19 mouse cellular contexts compared by ENCODE assay signal in the genomic region with DNA sequence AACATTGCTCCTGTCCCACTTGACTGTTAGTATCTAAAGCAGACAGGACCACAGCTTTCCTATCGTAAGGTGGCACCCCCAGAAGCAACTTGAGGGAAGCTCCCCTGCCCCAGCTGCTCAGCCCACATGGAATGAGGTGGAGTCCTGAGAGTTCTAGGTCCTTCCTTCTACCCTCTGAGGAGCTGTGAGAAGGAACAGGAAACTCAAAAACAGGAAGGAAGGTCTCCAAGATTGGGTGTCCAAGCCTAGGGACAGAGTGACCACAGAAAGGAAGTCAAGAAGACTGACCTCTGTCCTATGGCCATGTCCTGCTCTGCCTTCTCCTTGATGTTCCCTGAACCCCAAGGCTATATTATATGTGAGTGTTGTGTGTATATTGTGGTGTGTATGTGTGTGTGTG. TPM values are rescaled to one million over a fixed set of nuclear protein-coding genes. Genes with fewer than 3 reads are reported as not detected.
A peak's percentile ranks its signal among the peaks of the same experiment; 100 is the strongest.
DNase-seq lines count a peak whose midpoint lies in the region; ATAC-seq and TF ChIP-seq lines count a peak whose summit lies in the region.
"Had no signal": no experiment of that assay in that cellular context is flagged by ENCODE, and none has a peak within 500 bp of the region (broad histone marks: within the 10 kb centered on the region; RNA-seq: fewer than 3 reads in every experiment).

No protein-coding gene starts in this region.

- WGBS in liver, postnatal 0 days (ENCODE audit: insufficient replicate concordance): 77% methylated on average over 1 of the region's 1 CpGs
- WGBS in liver, embryonic 12.5 days (ENCODE audit: insufficient replicate concordance): 50% methylated on average over 1 of the region's 1 CpGs

- no peak for DNase-seq in liver, postnatal 0 days
- DNase-seq in kidney, postnatal 25 days: no peak
- no peak for DNase-seq in ovary, postnatal 14 days (ENCODE audit: low spot score)
- DNase-seq: adrenal gland, adult 2 months; adrenal gland, postnatal 25 days; cerebellum, adult 2 months; cerebellum, postnatal 14 days; gastrocnemius, postnatal 10 days; heart, postnatal 36 days had no signal

- no peak for TF ChIP-seq CTCF in liver, postnatal 0 days (IDR thresholded peaks at IDR 0.05; ENCODE audit: low read depth)

- no peaks in the 10 kb centered on the region for H3K36me3 ChIP-seq in liver, postnatal 0 days (replicated peaks; ENCODE audit: insufficient read depth, low read length)
- no peaks in the 10 kb centered on the region for H3K36me3 ChIP-seq in liver, embryonic 12.5 days
- H3K36me3 ChIP-seq: embryonic facial prominence, embryonic 13.5 days; forebrain, embryonic 12.5 days; heart, embryonic 12.5 days; hindbrain, embryonic 13.5 days had no signal

- no peak overlapping the region for H3K4me3 ChIP-seq in liver, postnatal 0 days (ENCODE audit: low read depth, low read length)
- no peak overlapping the region for H3K4me3 ChIP-seq in liver, embryonic 12.5 days
- H3K4me3 ChIP-seq: embryonic facial prominence, embryonic 13.5 days; forebrain, embryonic 12.5 days; heart, embryonic 12.5 days; hindbrain, embryonic 13.5 days had no signal

- no peak for TF ChIP-seq EP300 in liver, postnatal 0 days (IDR thresholded peaks at IDR 0.05; ENCODE audit: low read depth)

- no peaks in the 10 kb centered on the region for H3K27me3 ChIP-seq in liver, postnatal 0 days (ENCODE audit: insufficient read depth, low read length)
- H3K27me3 ChIP-seq in liver, embryonic 12.5 days (replicated peaks): peaks cover 63% of the 10 kb centered on the region

- no peaks in the 10 kb centered on the region for H3K4me1 ChIP-seq in liver, postnatal 0 days (ENCODE audit: insufficient read depth)
- H3K4me1 ChIP-seq in liver, embryonic 12.5 days: no peaks in the 10 kb centered on the region
- H3K4me1 ChIP-seq: embryonic facial prominence, embryonic 13.5 days; forebrain, embryonic 12.5 days; heart, embryonic 12.5 days; hindbrain, embryonic 13.5 days had no signal

- ATAC-seq in liver, postnatal 0 days: peak; percentile 38; the same call in 1 of the 2 replicates
- no peak for ATAC-seq in liver, embryonic 12.5 days
- ATAC-seq in common myeloid progenitor, adult 5-6 weeks (replicated peaks; ENCODE audit: low read depth, poor library complexity, severe bottlenecking): peak; percentile 35; the same call in 1 of the 2 replicates
- peak; percentile 86 for ATAC-seq in megakaryocyte, adult 5-6 weeks (ENCODE audit: poor library complexity, severe bottlenecking)
- ATAC-seq in megakaryocyte-erythroid progenitor cell, adult 5-6 weeks (replicated peaks; ENCODE audit: low FRiP score, low TSS enrichment, poor library complexity, severe bottlenecking): no peak
- ATAC-seq: forebrain, embryonic 16.5 days; hindbrain, postnatal 0 days had no signal

- no peak overlapping the region for H3K9ac ChIP-seq in liver, postnatal 0 days (replicated peaks)
- H3K9ac ChIP-seq in liver, embryonic 12.5 days: no peak overlapping the region
- H3K9ac ChIP-seq: embryonic facial prominence, embryonic 13.5 days; forebrain, embryonic 12.5 days; heart, embryonic 12.5 days; hindbrain, embryonic 13.5 days had no signal

- H3K9me3 ChIP-seq in liver, postnatal 0 days (ENCODE audit: low read length): no peaks in the 10 kb centered on the region
- H3K9me3 ChIP-seq in liver, embryonic 12.5 days (replicated peaks): no peaks in the 10 kb centered on the region
- H3K9me3 ChIP-seq: embryonic facial prominence, embryonic 13.5 days; forebrain, embryonic 12.5 days; heart, embryonic 12.5 days; hindbrain, embryonic 13.5 days had no signal

- H3K27ac ChIP-seq in liver, postnatal 0 days (ENCODE audit: low read depth): no peak overlapping the region
- no peak overlapping the region for H3K27ac ChIP-seq in liver, embryonic 12.5 days
- H3K27ac ChIP-seq: embryonic facial prominence, embryonic 13.5 days; forebrain, embryonic 12.5 days; hindbrain, embryonic 13.5 days; hindbrain, postnatal 0 days had no signal

- H3K4me2 ChIP-seq in liver, postnatal 0 days (ENCODE audit: low read depth, low read length): no peak overlapping the region
- H3K4me2 ChIP-seq in liver, embryonic 12.5 days: no peak overlapping the region
- H3K4me2 ChIP-seq: embryonic facial prominence, embryonic 13.5 days; forebrain, embryonic 12.5 days; heart, embryonic 12.5 days; hindbrain, embryonic 13.5 days had no signal

RNA-seq across cellular contexts. Expression of a gene that starts 6.3 kb away (rescaled TPM):
- polyA plus RNA-seq in liver, postnatal 0 days (2015; fragmentation: Nextera tagmentation; extraction: Ambion mirVana): 21.0 and 24.3 TPM in 2 replicates
- polyA plus RNA-seq in liver, embryonic 12.5 days (2016; fragmentation: Nextera tagmentation; extraction: Ambion mirVana): 57.9 and 58.7 TPM in 2 replicates
- total RNA-seq in common myeloid progenitor, adult 5-6 weeks (2017): 23.7 and 24.7 TPM in 2 replicates
- total RNA-seq in megakaryocyte, adult 5-6 weeks (2015): 3.5 and 5.5 TPM in 2 replicates
- 5.3 and 13.8 TPM in 2 replicates for total RNA-seq in megakaryocyte, adult 5-6 weeks (2017)
- 13.4 and 30.0 TPM in 2 replicates for total RNA-seq in megakaryocyte-erythroid progenitor cell, adult 5-6 weeks (2014; fragmentation: Nextera tagmentation)
- 10.7 and 16.8 TPM in 2 replicates for total RNA-seq in megakaryocyte-erythroid progenitor cell, adult 5-6 weeks (2017)

Comparison
In these comparisons a context has a peak if more than half of its experiments do, and no peak if none do; other contexts are left out.
1. ATAC-seq: peak in liver, postnatal 0 days (single experiment), common myeloid progenitor, adult 5-6 weeks (single experiment) and megakaryocyte, adult 5-6 weeks (single experiment); none in liver, embryonic 12.5 days (single experiment) and megakaryocyte-erythroid progenitor cell, adult 5-6 weeks (single experiment).